Mouse (Mus musculus) A20 (cell line): ENCODE measurements around the gene Asgr1.
A peak's percentile ranks its signal among the peaks of the same experiment; 100 is the strongest.

Source experiments
- DNase-seq: peaks from one replicate; pipeline ENCODE4 v3.0.0-alpha.2; 2011; ENCODE audit warnings: low read depth, low spot score

The Asgr1 gene

DNA sequence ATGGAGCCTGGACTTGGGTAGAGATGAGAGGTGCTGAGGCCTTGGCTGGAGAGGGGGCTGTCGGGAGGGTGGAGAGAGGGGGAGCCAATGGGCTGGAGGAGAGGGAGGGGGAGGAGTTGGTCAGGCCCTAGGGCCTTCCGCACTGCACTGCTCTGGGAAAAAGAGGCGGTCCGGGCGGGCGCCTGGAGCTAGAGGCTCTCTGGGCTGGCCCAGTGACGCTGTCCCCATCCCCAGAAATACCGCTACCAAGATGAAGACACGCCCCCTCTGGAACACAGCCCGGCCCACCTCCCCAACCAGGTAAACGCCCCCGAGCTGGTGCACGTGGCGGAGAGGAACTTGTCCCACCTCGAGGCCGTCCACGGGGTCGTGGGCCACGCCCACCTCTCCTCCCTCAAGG is 27.2 kb upstream of the Asgr1 start:
- no peak for DNase-seq

DNA sequence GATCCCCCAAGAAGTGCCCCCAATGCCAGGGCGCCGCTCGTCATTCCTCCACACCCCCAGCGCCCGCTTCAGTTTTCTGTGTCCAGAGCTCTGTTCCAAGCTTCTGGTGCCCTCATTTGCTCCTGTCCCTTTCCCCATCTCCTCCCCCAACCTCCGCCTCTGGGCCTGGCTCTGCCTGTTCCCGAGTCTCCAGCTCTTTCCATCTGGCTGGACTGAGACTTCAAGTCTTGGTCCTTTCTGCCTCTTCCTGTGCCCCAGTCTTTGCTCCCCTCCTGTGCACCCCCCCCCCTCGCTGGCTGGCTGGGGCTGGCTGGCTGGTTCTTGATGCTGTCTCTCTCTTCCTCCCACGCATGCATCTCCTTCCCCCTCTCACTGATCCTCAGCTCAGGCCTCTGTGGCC is 26.5 kb upstream of the Asgr1 start:
- DNase-seq: no peak

DNA sequence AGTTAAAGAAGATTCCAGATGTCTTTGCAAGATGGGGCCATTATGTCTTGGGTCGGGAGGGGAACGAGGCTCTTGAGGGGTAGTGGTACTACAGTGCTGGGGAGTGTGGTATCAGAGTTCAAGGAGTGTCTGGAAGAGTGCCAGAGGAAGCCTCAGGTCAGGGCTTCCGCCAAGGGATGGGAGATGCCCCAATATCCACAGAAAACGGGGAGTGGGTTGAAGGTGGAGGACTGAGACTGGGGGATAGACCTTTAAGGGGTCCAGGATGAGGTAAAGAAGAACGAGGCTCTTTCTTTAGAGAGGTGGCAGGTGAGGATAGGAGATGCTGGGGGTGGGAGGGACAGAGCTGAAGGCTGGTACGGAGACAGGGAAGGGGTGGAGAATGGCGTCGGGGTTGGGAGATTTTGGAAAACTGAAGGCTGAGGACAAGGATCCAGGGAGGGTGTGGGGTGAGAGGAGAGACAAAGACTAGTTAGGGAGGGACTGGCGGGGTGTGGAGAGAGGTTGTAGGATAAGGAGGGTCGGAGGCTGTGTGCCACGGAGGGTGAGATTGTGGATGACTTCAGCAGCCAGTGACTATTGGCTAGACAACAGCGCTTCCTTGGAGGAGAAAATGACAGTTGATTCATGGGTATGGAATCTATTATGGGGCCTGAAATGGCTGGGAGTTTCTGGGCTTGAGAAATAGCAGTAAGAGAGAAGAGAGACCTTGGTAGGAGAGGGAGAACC is 25.3 kb upstream of the Asgr1 start:
- no peak for DNase-seq

DNA sequence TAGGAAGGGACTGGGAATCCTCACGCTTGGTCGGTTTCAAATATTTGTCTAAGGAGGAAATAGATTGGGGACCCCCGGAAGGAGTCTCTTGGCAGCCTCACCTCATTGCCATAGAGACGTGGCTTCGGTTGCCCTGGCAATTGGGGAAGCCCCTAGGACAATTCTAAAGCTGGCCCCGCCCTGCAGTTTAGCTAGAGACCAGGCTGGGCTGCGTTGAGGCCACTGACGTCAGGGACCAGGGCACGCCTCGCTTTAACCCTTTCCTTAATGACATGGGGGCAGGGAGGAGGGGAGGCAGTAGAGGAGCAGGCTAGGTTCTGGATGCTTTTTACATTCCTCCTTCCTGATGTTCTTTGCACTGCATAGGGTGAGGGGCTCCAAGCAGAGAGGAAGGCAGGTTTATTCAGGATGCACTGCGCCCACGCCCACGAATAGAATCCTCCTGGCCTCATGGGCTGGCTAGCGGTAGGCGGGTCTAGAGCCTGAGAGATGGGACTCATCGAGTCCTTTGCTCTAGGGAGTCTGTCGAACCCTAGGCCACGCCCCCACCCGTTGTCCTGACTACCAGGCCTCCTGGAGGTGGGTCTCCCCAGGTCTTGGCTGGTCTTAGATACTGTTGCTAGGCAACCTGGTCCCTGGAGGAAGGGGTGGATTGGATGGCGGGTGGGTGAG is 24.6 kb upstream of the Asgr1 start:
- peak; percentile 79 for DNase-seq

DNA sequence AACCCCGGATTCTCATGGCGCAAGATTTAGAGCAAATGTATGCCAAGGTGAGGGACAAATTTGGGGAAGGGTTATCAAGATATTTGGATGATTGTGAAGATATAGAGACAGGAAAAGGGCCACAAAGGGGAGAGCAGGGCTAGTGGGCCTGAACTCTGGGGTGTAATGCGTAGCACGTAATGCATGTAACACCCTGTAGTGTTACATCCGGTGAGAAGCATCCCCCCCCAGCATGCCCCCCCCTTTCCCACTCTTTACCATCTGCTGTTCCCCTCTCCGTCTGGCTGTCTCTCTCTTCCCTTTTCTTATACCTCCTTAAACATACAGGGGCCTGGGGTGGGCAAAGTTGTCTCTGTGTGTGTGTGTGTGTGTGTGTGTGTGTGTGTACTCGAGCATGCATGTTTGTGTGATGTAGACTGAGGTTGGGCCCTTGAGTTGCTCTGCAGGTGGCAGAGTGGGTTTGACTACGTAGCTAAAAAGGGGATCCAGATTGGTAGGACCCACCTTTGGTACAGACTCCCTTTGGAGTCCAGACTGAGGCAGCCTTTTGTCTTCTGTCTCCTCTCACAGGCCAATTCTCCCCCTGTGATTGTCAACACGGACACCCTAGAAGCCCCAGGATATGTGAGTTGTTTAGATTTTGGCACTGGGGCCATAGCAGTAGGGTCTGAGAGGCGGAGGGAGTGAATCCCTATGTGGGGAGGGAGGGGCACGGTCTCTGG is 23.9 kb upstream of the Asgr1 start:
- DNase-seq: no peak

DNA sequence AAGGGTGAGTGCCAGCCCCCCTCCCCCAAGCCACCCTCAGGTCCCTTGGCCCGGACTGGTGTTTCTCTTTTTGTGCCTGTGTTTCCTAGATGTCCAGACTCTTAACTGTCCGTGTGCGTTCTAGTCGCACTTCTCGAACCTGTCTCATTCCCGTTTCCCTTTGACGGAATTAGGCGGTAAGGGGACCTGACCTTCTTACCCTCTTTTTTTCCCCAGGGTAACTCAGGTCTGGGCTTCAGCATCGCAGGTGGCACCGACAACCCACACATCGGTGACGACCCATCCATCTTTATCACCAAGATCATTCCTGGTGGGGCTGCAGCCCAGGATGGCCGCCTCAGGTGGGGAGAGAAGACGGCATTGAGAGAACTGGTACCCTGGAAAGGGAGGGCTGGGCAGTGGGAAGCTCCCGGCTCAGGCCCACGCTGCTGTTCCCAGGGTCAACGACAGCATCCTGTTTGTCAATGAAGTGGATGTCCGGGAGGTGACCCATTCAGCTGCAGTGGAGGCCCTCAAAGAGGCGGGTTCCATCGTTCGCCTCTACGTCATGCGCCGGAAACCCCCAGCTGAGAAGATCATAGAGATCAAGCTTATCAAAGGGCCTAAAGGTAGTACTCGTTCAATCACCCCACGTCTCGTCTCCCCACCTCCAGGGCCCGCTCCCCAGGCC is 23.1 kb upstream of the Asgr1 start:
- DNase-seq: no peak

DNA sequence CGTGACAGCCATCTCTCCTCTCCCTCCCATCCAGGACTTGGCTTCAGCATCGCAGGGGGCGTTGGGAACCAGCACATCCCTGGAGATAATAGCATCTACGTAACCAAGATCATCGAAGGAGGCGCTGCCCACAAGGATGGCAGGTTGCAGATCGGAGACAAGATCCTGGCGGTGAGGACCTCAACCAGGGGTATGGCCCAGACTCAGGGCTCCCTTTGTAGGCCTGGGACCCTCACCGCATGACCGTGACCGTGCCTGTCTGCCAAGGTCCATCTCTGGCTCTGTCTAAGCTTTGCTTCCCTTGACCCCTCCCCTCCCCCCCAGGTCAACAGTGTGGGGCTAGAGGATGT is 22.6 kb upstream of the Asgr1 start:
- no peak for DNase-seq

DNA sequence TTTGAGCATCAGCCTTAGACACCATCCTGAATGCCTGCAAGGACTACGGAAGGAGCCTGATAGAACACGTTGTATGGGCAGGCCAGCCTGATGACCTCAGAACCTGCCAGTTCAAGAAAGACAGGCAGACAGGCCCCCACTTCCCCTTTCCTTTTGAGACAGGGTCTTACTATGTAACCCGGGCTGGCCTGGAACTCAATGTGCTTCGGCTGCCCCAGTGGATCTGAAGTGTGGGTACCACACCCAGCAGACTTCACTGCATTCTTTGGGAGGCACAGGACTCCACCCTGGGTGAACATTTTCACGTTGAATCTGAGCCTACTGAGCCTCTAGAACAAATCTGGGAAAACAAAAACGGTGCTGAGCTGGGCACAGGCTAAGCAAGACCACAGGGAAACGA is 15.7 kb upstream of the Asgr1 start:
- DNase-seq: peak; percentile 44

DNA sequence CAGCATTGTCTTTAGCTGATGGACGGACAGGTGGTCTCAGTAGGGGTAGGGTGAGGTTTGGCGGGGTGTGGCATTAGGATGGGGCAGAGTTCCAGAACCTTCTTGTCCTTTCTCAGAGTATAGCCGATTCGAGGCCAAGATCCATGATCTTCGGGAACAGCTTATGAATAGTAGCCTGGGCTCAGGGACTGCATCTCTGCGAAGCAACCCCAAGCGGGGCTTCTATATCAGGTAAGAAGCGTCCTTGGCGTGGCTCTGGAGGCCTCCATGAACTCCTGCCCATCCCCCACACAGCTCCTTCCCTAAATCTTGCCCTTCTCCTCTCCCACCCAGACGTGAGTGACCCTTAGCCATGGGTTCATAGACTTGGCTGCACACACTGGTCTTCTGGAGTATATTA is 14.3 kb upstream of the Asgr1 start:
- no peak for DNase-seq

DNA sequence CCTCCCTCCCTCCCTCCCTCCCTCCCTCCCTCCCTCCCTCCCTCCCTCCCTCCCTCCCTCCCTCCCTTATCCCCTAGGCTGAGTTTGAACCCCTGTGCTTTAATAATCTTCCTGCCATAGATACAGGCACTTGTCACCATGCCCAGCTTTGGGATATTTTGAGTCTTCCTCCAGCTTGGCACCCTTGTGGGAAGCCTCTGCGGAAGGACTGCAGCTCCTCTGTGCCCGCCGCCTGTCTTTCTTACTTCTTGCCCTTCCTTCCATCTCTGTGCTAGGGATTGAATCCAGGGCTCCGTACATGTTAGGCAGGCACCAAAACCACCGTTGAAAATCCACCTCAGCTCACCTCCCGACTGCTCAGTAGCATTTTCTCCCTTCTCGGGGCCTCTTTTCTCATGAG is 13.7 kb upstream of the Asgr1 start:
- DNase-seq: no peak

DNA sequence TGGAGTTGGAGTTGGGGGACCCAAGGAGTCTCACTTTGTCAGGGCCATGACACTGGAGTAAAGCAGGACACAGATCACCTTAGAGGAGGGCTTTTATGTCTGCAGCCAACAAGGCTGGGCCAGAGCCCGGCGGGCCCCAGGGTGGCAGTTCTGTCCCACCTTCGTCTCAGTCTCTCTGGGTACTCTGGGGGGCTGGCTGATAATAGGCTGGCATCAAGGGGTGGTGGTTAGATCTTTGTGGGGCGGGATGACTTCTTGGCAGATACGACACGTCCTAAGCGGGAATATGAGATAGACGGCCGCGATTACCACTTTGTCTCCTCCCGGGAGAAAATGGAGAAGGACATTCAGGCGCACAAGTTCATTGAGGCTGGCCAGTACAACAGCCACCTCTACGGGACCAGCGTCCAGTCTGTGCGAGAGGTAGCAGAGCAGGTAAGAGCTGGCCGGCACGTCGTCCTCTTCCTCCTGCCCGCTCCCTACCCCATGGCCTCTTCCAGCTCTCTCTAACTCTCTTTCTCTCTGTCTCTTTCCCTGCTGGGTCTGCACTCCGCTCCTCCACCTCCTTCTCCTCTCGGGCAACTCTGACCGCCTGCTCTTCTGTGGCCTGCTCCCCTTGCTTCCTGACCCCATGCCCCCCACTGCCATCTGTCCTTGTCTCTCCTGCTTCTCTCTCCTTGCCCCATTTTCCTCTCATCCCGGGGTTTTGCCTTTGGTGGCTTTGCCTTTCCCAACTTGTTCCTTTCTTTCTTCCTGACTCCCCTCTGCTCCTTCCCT is 11.4 kb upstream of the Asgr1 start:
- no peak for DNase-seq

DNA sequence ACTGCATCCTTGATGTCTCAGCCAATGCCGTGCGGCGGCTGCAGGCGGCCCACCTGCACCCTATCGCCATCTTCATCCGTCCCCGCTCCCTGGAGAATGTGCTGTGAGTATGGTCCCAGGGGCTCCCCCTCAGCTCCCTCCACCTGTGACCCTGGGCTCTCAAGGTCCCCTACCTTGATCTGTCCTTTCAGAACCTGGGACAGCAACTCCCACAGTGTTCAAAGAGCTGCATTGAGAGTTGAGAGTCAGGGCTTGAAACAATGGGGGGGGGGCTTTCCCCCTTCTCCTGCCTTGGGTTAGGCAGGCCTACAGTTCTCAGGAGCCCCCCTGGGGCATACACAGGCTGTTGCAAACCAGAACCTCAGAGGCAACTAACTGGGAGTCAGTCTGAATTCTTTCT is 10.2 kb upstream of the Asgr1 start:
- no peak for DNase-seq

DNA sequence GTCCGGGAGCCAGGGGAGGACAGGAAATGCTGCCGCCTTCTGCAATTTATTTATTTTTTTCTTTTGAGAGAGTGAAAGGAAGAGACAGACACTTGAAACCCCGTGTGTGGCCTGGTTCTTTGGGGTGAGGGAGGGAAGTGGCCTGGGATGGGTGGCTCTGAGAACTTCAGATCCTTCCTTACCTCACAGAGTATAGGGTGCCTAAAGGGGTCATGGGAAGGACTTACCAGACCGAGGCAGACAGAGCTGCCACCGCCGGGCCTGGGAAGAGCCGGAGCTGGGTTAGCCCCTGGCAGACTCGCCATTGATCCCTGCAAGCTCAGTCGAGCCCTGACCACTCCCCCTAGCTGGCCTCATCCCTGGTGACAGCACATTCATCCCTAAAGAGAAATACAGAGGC is 8.4 kb upstream of the Asgr1 start:
- no peak for DNase-seq

DNA sequence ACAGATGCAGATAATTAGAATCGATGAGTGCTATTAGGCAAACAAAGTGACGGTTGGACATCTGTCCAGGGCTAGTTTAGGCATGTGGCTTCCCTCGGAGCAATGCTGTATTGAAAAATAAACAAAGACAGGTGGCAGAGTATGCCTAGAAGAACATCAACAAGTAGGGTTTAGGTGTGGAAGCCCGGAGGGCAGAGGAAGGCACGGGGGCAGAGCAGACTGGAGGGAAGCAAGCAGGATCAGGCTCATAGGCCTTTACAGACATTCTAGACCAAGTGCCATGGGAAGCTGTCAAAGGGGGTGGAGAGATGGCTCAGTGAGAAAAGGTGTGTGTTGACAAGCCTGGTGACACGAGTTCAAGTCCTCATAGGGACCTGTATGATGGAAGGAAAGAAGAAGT is 4.5 kb upstream of the Asgr1 start:
- no peak for DNase-seq

DNA sequence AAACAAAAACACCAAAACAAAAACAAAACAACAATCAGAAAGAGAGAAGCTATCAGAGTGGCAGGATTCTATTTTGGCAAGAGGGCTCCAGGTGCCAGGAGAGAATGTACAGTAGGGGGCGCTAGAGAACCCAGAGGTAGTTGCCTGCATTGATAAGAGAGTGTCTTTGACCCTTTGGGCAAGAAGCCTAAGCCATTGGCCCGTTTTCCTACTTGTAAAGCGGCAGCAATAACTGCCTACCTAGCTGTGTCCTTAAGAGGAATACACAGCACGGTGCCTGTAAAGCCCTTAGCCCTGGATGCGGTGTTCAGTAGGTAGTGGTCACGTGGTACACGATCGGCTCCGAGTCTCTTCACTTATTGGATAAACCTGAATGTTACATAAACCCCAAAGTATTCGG is 4.1 kb upstream of the Asgr1 start:
- peak; percentile 39 for DNase-seq

DNA sequence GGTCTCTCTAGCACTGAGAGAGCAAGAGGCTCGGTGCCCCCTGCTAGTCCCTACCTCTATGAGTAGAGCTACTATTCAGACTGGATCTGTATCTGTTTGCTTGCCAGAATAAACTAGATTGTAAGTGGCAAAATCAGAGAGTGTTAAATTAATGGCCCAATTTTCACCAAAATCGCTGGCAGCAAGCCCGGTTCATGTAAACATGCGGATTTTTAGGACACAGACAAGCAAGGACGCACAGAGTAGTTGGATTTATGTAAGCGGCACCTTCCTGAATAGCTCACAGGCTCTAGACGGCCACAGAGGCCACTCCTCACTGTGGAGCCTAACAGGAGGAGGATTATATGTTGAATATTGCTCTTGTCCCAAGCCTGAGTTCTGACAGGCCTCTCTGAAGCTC is 729 bp upstream of the Asgr1 start:
- no peak for DNase-seq

DNA sequence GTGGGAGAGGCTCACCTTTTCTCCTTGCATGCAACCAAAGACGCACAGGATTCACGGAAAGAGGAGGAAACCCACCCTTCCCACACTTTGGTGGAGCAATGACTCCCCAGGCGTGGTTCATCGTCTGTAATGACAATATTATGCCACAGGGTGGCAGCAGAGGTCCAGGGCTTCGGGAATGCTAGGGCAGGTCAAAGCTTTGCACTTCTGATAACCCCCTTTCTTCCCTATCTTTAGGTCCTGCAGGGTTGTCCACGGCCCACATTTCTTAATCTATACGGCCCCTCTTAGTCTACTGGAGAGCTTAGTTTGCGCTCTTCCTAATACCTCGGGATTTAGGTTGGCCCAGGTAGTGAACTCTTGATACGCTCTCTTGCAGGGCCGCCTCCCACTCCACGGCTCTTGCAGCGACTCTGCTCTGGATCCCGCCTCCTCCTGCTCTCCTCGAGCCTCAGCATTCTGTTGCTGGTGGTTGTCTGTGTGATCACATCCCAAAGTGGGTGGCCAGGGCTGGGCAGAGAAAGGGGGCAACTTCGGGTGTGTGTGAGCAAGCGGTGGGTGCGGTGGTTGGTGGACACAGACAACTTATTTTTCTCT is 1.8 kb downstream of the Asgr1 start:
- peak; percentile 56 for DNase-seq

DNA sequence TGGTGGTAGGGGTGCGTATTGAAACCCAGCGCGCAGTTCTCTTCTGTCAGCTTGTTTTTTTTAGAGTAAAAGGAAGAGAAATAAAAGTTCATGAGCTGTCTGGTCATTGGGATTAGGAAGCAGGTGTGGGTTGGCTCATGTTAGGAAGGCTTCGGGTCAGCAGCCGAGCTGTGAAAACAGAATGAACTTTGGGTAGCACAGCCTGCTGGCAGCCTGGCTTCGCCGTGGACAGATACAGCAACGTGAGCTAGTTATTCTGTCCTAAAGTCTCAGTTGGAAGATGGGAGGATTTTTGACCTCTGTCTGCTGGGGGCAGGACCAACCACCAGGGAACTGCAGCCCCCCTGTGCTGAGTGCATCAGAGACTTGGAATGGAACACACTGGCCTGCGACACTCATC is 3.9 kb downstream of the Asgr1 start:
- DNase-seq: no peak

DNA sequence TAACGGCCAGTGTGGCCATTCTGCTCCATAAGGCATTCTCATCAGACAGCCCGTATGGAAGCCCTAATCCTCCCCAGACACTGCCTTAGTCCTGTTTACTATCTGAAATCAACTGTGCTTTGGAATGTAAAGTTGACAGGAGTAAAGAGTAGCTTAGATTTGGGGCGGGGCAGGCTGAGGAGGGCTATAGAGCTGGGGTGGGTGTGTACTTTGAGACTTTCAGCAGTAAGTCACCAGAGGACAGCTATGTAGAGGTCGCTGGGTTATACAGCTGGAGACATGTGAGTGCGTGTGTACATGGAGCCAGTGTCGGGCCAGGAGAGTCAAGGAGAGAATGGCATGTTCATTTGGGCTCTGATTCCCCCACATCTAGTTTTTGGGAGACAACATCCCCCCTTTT is 6.0 kb downstream of the Asgr1 start:
- no peak for DNase-seq

DNA sequence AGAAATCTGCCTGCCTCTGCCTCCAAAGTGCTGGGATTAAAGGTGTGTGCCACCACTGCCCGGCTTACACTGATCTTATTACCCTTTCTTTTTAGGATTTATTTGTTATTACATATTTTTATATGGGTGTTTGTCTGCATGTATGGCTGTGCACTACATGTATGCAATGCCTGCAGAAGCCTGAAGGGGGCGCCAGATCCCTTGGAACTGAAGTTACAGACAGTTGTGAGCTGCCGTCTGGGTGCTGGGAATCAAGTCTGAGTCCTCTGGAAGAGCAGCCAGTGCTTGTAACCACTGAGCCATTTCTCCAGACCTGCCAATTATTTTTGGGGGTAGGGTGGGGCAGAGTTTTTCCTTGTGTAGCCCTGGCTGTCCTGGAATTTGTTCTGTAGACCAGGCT is 9.2 kb downstream of the Asgr1 start:
- no peak for DNase-seq

DNA sequence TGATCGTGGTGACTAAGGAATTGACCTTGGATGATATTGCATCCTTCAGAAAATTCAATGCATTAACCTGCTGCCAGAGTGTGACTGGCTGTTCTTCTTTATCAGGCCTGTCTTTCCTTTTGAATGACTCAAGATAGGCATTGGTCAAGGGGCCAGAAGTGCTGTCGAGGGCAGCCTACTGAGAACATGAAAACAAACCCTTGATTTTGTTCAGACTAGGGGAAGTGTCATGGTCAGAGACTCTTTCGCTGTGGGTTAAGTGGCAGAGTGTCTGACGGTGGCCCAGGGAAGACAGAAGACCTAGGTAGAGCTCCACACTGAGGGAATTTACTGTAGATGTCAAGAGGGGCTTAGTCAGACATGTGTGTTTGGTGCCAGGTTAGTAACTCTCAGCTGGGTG is 12.8 kb downstream of the Asgr1 start:
- DNase-seq: no peak
